24 mouse cellular contexts compared by ENCODE assay signal in the genomic region with DNA sequence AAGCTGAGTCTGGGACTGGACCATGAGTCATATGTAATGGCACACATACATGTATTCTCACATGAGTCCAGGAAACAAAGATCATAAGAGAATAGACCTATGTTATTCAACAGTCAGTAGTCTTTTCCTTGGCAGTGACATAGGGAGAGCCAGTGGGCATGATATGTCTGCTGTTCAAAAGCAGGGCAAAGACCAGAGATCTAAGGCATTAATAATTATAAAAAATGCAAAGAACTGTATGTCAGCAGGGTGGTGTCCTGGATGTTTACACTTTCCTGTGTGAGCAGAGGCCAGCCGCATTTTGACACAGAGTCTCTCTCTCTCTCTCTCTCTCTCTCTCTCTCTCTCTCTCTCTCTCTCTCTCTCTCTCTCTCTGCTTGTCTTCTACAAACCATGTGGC. TPM values are rescaled to one million over a fixed set of nuclear protein-coding genes. Genes with fewer than 3 reads are reported as not detected.
"Had no signal": no experiment of that assay in that cellular context is flagged by ENCODE, and none has a peak within 500 bp of the region (broad histone marks: within the 10 kb centered on the region; RNA-seq: fewer than 3 reads in every experiment).

A gene (plus strand): TSS at position 301 of the 400 bp plus-strand sequence.

- H3K9me3 ChIP-seq: neural tube, embryonic 13.5 days; neural tube, embryonic 15.5 days; stomach, embryonic 15.5 days had no signal

- H3K27me3 ChIP-seq: neural tube, embryonic 13.5 days; neural tube, embryonic 15.5 days; stomach, embryonic 15.5 days had no signal

- H3K4me3 ChIP-seq: neural tube, embryonic 13.5 days; neural tube, embryonic 15.5 days; stomach, embryonic 15.5 days had no signal

- H3K27ac ChIP-seq: neural tube, embryonic 13.5 days; neural tube, embryonic 15.5 days; stomach, embryonic 15.5 days; stomach, postnatal 0 days had no signal

- H3K36me3 ChIP-seq: neural tube, embryonic 13.5 days; neural tube, embryonic 15.5 days; stomach, embryonic 15.5 days had no signal

- H3K4me2 ChIP-seq: neural tube, embryonic 13.5 days; neural tube, embryonic 15.5 days; stomach, embryonic 15.5 days had no signal

- DNase-seq: retina, postnatal 1 day; right cerebral cortex, adult 18-20 months; right cerebral cortex, postnatal 14 days; right cerebral cortex, postnatal 25 days; right cerebral cortex, postnatal 4 days; spleen, adult 18-20 months; thymus, adult 18-20 months; thymus, adult 2 months; thymus, postnatal 14 days; thymus, postnatal 25 days; thymus, postnatal 36 days; thymus, postnatal 4 days had no signal

- H3K4me1 ChIP-seq: neural tube, embryonic 13.5 days; neural tube, embryonic 15.5 days; stomach, embryonic 15.5 days had no signal

- H3K9ac ChIP-seq: neural tube, embryonic 13.5 days; neural tube, embryonic 15.5 days; stomach, embryonic 15.5 days had no signal

RNA-seq across cellular contexts. Expression of the gene that starts here (rescaled TPM):
- polyA plus RNA-seq: neural tube, embryonic 13.5 days; neural tube, embryonic 14.5 days; neural tube, embryonic 15.5 days; small intestine, adult 2 months; spleen, adult 2 months; stomach, embryonic 14.5 days; stomach, embryonic 15.5 days; stomach, embryonic 16.5 days; stomach, postnatal 0 days; testis, adult 2 months; thymus, adult 2 months; thymus, postnatal 0 days; urinary bladder, adult 2 months had no signal
